Mouse (Mus musculus) embryonic facial prominence, embryonic 12.5 days (tissue): ENCODE measurements around the gene Tmem190. TPM values are rescaled to one million over a fixed set of nuclear protein-coding genes. Genes with fewer than 3 reads are reported as not detected.
"Not testable (repeated sequence)": the region's sequence is repeated elsewhere in the genome, so short reads cannot be mapped to it uniquely, and the experiment has no call there.

Experiments
- ATAC-seq: fragments of 200-750 bp; cut with Nextera tagmentation; 2 replicates; pipeline ENCODE4 v1.8.0; 2017; ENCODE audit not compliant: insufficient number of reproducible peaks, insufficient read depth, low FRiP score, low TSS enrichment
- H3K27ac ChIP-seq: fragments of 300-500 bp; sonication (generic); 2 replicates; pipeline ENCODE4 v1.5.1; 2016; ENCODE audit warnings: mild to moderate bottlenecking
- H3K27me3 ChIP-seq: fragments of 300-500 bp; sonication (generic); 2 replicates; pipeline ENCODE4 v1.6.1; 2016; ENCODE audit warnings: mild to moderate bottlenecking, moderate library complexity
- H3K36me3 ChIP-seq: fragments of 300-500 bp; sonication (generic); 2 replicates; pipeline ENCODE4 v1.6.1; 2016; ENCODE audit warnings: mild to moderate bottlenecking
- H3K4me1 ChIP-seq: fragments of 300-500 bp; sonication (generic); 2 replicates; pipeline ENCODE4 v1.6.1; 2016
- H3K4me2 ChIP-seq: fragments of 300-500 bp; sonication (generic); replicated peaks from 2 replicates; pipeline ENCODE4 v1.6.1; 2016; ENCODE audit warnings: mild to moderate bottlenecking, moderate library complexity
- H3K4me3 ChIP-seq: fragments of 300-500 bp; sonication (generic); 2 replicates; pipeline ENCODE4 v1.5.1; 2016; ENCODE audit warnings: mild to moderate bottlenecking
- H3K9ac ChIP-seq: fragments of 300-500 bp; sonication (generic); 2 replicates; pipeline ENCODE4 v1.6.1; 2016; ENCODE audit warnings: mild to moderate bottlenecking, moderate library complexity
- H3K9me3 ChIP-seq: fragments of 300-500 bp; sonication (generic); 2 replicates; pipeline ENCODE4 v1.6.1; 2016; ENCODE audit warnings: mild to moderate bottlenecking, moderate library complexity
- WGBS: fragments of 180-500 bp; shearing (Covaris S2); methylation state at CpG from one replicate; pipeline ENCODE4 v1.1.7; 2016; 5-methylcytosine and 5-hydroxymethylcytosine counted together
- polyA plus RNA-seq: library from polyadenylated mRNA; unstranded; fragments of >200 nt; fragmentation: Nextera tagmentation; extraction: Ambion mirVana; gene quantifications from 2 replicates; pipeline ENCODE4 v1.2.1, GENCODE M21; 2016

Gene Tmem190
- polyA plus RNA-seq, 1 experiment from 2014 or later = not detected

DNA sequence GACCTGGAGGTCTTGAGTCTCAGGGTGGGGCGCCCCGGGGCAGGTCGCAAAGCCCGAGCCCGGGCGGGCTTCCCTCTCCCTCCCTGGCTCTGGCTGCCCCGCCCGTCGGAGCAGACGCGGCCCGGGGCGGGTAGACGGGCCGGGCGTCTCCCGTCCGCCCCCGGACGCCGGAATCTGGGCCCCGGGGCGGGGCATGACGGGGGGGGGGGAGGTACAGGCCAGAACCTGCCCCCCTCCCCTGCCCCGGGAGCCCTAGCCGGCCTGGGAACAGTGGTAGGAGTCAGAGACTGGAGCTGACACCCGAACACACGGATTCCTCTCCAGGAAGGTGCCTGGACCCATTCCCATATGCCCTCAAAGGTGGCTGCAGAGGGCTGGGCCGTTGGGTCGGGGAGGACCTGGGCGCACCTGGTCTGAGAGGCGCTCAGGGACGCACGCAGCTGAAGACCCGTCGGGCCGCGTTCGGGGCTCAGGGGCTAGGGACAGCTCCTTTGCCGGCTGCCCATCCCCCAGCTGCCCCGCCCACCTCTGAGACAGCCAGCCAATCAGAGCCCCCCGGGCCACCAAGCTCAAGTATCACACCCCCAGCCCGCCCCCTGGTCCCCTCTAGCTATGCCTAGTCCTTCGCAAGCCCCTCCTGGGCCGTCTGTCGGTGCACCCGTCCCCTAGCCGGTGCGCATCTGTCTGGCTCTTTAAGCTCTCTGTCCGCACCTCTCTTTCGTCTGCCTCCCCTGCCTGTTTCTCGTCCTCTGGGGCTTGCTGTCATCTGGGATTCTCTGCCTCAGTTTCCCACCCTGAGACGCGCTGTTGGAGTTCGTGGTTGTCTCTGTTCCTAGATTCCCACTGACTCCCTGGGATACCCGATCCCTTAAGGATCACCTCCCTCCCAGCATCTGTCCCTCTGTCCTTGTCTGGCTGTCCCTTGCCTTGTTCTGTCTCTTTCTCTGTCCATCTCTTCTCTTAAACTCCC lies 5.6 kb upstream of the Tmem190 start:
- WGBS = 1% methylated on average over 38 of the region's 56 CpGs
- ATAC-seq = peak; percentile 62; the same call in 1 of the 2 replicates
- H3K4me3 ChIP-seq = peak overlapping the region; percentile 30
- H3K4me2 ChIP-seq = peak overlapping the region; percentile 46
- no peak overlapping the region; the same call in 1 of the 2 replicates for H3K27ac ChIP-seq
- no peaks in the 10 kb centered on the region for H3K36me3 ChIP-seq
- H3K9me3 ChIP-seq = no peaks in the 10 kb centered on the region
- H3K9ac ChIP-seq = peak overlapping the region; percentile 7; the same call in 1 of the 2 replicates
- H3K4me1 ChIP-seq = peaks cover 14% of the 10 kb centered on the region; the same call in 1 of the 2 replicates
- peaks cover 49% of the 10 kb centered on the region for H3K27me3 ChIP-seq

DNA sequence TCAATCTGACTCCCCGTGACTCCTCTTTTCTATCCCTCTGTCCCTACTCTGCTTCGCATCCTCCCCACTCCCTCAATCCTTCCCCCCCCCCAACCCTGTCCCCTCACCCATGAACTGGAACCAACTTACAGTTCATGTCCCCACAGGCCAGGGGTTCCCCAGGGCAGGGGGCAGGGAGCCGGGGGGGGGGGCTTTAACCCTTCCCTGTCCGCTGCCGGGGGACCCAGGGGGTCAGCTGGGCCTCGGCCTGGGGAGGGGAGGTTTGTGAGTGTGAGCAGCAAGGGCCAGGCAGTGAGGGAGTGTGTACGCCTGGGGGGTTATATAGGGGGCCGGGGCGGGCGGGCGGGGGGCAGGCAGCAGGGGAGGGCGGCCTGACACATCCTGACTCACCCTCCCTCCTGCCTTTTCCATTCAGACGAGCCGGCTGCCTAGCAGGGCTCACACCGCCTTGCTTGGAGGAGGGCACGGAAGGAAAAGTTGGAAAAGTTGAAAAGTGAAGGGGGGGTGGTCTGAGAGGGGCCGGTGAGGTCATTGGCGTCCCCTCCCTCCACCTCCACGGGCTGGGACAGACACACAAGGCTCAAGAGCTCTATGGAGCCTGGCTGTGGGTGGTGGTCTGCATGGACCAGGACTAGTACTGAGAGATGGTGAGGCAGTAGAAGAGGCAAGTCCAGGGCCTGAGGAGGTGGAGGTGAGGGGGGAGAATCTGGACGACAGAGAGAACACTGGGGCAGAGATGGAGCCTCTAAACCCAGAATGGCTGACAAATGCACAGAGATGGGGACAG lies 4.7 kb upstream of the Tmem190 start:
- Histone ChIP-seq H3K27me3 (peaks cover 49% of the 10 kb centered on the region), H3K4me3 (no peak overlapping the region), H3K9ac (peak overlapping the region; percentile 7; the same call in 1 of the 2 replicates), H3K36me3 (no peaks in the 10 kb centered on the region), H3K4me2 (peak overlapping the region; percentile 46; the same call in 1 of the 2 replicates), H3K4me1 (peaks cover 14% of the 10 kb centered on the region; the same call in 1 of the 2 replicates), H3K27ac (no peak overlapping the region), H3K9me3 (no peaks in the 10 kb centered on the region)
- WGBS = 4% methylated on average over 18 of the region's 20 CpGs
- ATAC-seq = no peak

DNA sequence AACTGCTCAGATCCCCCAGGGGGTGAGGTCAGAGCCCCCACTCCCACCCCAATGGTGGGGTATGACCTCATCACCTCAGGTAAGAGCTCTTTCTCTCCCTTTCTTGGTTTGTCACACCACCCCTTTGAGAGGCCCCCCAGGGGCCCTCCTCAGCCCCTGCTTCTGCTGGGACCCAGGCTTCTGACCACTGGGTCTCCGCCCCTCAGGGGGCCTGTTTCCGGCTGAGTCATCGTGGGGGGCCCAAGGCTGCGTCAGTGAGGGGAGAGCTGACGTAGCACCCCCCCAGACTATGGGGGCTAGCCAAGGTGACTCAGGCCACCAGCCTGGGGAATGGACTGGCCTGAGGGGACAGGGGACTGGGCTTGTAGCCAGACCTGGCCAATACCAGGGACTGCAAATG lies 2.8 kb upstream of the Tmem190 start:
- H3K4me3 ChIP-seq = no peak overlapping the region
- peaks cover 14% of the 10 kb centered on the region; the same call in 1 of the 2 replicates for H3K4me1 ChIP-seq
- 22% methylated on average over 5 of the region's 5 CpGs for WGBS
- H3K9ac ChIP-seq = no peak overlapping the region
- no peaks in the 10 kb centered on the region for H3K9me3 ChIP-seq
- H3K4me2 ChIP-seq = no peak overlapping the region
- H3K27ac ChIP-seq = no peak overlapping the region
- H3K27me3 ChIP-seq = peaks cover 48% of the 10 kb centered on the region
- no peaks in the 10 kb centered on the region for H3K36me3 ChIP-seq
- ATAC-seq = no peak

GRCm38 (mm10) chr7:4782130-4782529 lies 607 bp upstream of the Tmem190 start:
- Histone ChIP-seq H3K4me1 (peaks cover 11% of the 10 kb centered on the region; the same call in 1 of the 2 replicates), H3K27ac (no peak overlapping the region), H3K9ac (no peak overlapping the region), H3K27me3 (peaks cover 26% of the 10 kb centered on the region), H3K4me3 (no peak overlapping the region), H3K9me3 (no peaks in the 10 kb centered on the region), H3K4me2 (no peak overlapping the region), H3K36me3 (no peaks in the 10 kb centered on the region)
- 44% methylated on average over 3 of the region's 3 CpGs for WGBS
- no peak for ATAC-seq

GRCm38 (mm10) chr7:4783667-4784268 lies 1.0 kb downstream of the Tmem190 start:
- Histone ChIP-seq H3K4me2 (no peak overlapping the region), H3K27me3 (peaks cover 10% of the 10 kb centered on the region), H3K4me3 (no peak overlapping the region), H3K9me3 (no peaks in the 10 kb centered on the region), H3K36me3 (no peaks in the 10 kb centered on the region), H3K4me1 (0 out of 2 replicates have a peak, but pooled peaks cover 5% of the 10 kb centered on the region), H3K9ac (no peak overlapping the region), H3K27ac (no peak overlapping the region)
- 85% methylated on average over 14 of the region's 14 CpGs for WGBS
- ATAC-seq = no peak

GRCm38 (mm10) chr7:4788499-4789435 lies 6.0 kb downstream of the Tmem190 start:
- 0 out of 2 replicates have a peak, but pooled peaks have one; percentile 48 for ATAC-seq
- peaks cover 6% of the 10 kb centered on the region for H3K4me1 ChIP-seq
- H3K4me2 ChIP-seq = peak overlapping the region; percentile 92
- peak overlapping the region; percentile 52 for H3K4me3 ChIP-seq
- 2% methylated on average over 62 of the region's 64 CpGs for WGBS
- 0 out of 2 replicates have a peak overlapping the region, but pooled peaks have one; percentile 57 for H3K27ac ChIP-seq
- peaks cover 4% of the 10 kb centered on the region; the same call in 1 of the 2 replicates for H3K27me3 ChIP-seq
- peaks cover 2% of the 10 kb centered on the region for H3K36me3 ChIP-seq
- H3K9ac ChIP-seq = peak overlapping the region; percentile 74
- H3K9me3 ChIP-seq = no peaks in the 10 kb centered on the region

GRCm38 (mm10) chr7:4789436-4789935 lies 6.7 kb downstream of the Tmem190 start, which contains the start of gene Tmem238:
TSS of gene Tmem238 (minus strand) at chr7:4789656.
- Histone ChIP-seq H3K4me1 (peaks cover 13% of the 10 kb centered on the region), H3K4me3 (peak within 1 kb of the TSS; percentile 52), H3K9ac (peak within 1 kb of the TSS; percentile 74), H3K4me2 (peak within 1 kb of the TSS; percentile 92), H3K27me3 (peaks cover 4% of the 10 kb centered on the region; the same call in 1 of the 2 replicates), H3K27ac (0 out of 2 replicates have a peak within 1 kb of the TSS, but pooled peaks have one; percentile 57), H3K36me3 (peaks cover 9% of the 10 kb centered on the region), H3K9me3 (no peaks in the 10 kb centered on the region)
- 8% methylated on average over 40 of the region's 40 CpGs for WGBS
- ATAC-seq = 0 out of 2 replicates have a peak, but pooled peaks have one; percentile 3

GRCm38 (mm10) chr7:4792278-4793212 lies 9.8 kb downstream of the Tmem190 start, which contains the start of gene Rpl28:
TSS of gene Rpl28 (plus strand) at chr7:4792874.
- peak; percentile 82 for ATAC-seq
- H3K36me3 ChIP-seq = peaks cover 35% of the 10 kb centered on the region
- H3K27ac ChIP-seq = peak within 1 kb of the TSS; percentile 93
- peaks cover 17% of the 10 kb centered on the region for H3K4me1 ChIP-seq
- H3K9ac ChIP-seq = peak within 1 kb of the TSS; percentile 92
- no peaks in the 10 kb centered on the region for H3K9me3 ChIP-seq
- H3K4me2 ChIP-seq = peak within 1 kb of the TSS; percentile 93
- H3K27me3 ChIP-seq = peaks cover 4% of the 10 kb centered on the region; the same call in 1 of the 2 replicates
- peak within 1 kb of the TSS; percentile 80 for H3K4me3 ChIP-seq
- WGBS = 2% methylated on average over 54 of the region's 54 CpGs

DNA sequence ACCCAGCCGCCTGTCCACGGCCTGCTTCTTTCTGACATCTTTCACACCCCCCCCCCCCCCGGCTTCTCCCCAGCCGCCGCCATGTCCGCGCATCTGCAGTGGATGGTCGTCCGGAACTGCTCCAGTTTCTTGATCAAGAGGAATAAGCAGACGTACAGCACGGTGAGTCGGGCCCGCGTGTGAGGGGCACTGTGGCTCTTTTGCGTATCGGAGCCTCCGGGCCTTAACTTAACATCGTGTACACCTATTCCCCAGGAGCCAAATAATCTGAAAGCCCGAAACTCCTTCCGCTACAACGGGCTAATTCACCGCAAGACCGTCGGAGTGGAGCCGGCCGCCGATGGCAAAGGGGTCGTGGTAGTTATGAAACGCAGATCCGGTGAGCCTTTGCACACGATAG lies 10.5 kb downstream of the Tmem190 start:
- 1% methylated on average over 31 of the region's 31 CpGs for WGBS
- H3K27me3 ChIP-seq, H3K9me3 ChIP-seq: not testable (repeated sequence)
- H3K4me3 ChIP-seq = peak overlapping the region; percentile 80
- H3K4me1 ChIP-seq = peaks cover 16% of the 10 kb centered on the region
- H3K9ac ChIP-seq = peak overlapping the region; percentile 92
- H3K27ac ChIP-seq = peak overlapping the region; percentile 93
- peaks cover 42% of the 10 kb centered on the region for H3K36me3 ChIP-seq
- peak overlapping the region; percentile 93 for H3K4me2 ChIP-seq
- 0 out of 2 replicates have a peak, but pooled peaks have one; percentile 1 for ATAC-seq
